Mouse (Mus musculus) stomach, postnatal 0 days (tissue): ENCODE results near the gene Pak7.

Experiments
- CTCF ChIP-seq: IDR thresholded peaks from 2 replicates; pipeline ENCODE4 v1.5.1; 2016; ENCODE audit warnings: antibody characterized with exemption, low read depth, mild to moderate bottlenecking, moderate library complexity
- EP300 ChIP-seq: optimal IDR thresholded peaks from 2 replicates; pipeline ENCODE3; 2016; ENCODE audit warnings: antibody characterized with exemption

GRCm38 (mm10) chr2:136057861-136058331 is 329.9 kb downstream of the Pak7 start:
- TF ChIP-seq EP300 (no peak), CTCF (no peak)
